In the genomic region with DNA sequence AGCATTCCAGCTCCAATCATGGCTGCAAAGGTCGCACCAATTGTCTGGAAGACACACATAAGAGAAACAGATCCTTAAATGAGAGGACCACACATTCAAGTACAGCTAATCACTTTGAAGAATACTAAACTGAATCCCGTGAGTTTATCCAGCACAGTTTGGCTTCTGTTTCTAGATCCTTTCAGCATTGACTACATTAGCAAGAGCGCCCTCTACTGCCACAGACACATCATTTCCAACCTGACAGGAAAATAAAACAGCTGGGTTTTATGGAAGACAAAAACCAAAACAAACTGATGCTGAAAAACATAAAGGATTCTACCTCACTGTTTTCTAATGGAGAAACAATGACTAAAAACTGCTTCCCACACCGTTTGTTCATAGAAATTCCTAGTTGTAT, we compare ENCODE assay signal across 8 mouse cellular contexts. TPM values are rescaled to one million over a fixed set of nuclear protein-coding genes. Genes with fewer than 3 reads are reported as not detected.
DNase-seq lines count a peak whose midpoint lies in the region; ATAC-seq lines count a peak whose summit lies in the region.
"Had no signal": no experiment of that assay in that cellular context is flagged by ENCODE, and none has a peak within 500 bp of the region (broad histone marks: within the 10 kb centered on the region; RNA-seq: fewer than 3 reads in every experiment).

No protein-coding gene starts in this region.

- no peaks in the 10 kb centered on the region for H3K9me3 ChIP-seq in kidney, embryonic 15.5 days (replicated peaks)
- H3K9me3 ChIP-seq: limb, embryonic 15.5 days had no signal

- H3K9ac ChIP-seq in kidney, embryonic 15.5 days, result no peak overlapping the region
- H3K9ac ChIP-seq: limb, embryonic 15.5 days had no signal

- H3K4me1 ChIP-seq in kidney, embryonic 15.5 days, result no peaks in the 10 kb centered on the region
- H3K4me1 ChIP-seq: limb, embryonic 15.5 days had no signal

- no peak overlapping the region for H3K4me3 ChIP-seq in kidney, embryonic 15.5 days (replicated peaks)
- H3K4me3 ChIP-seq: limb, embryonic 15.5 days had no signal

- 47% methylated on average over 4 of the region's 4 CpGs for WGBS in kidney, embryonic 15.5 days

- H3K4me2 ChIP-seq in kidney, embryonic 15.5 days, result no peak overlapping the region
- H3K4me2 ChIP-seq: limb, embryonic 15.5 days had no signal

- DNase-seq in kidney, adult 18-20 months, result peak; percentile 21
- DNase-seq in A20 (ENCODE audit: low read depth, low spot score), result peak; percentile 50
- peak; percentile 68 for DNase-seq in ES-CJ7 (ENCODE audit: low read depth, low spot score)
- peak; percentile 68 to 74 for DNase-seq in cerebellum, postnatal 10 days
- peak; percentile 48 to 54 for DNase-seq in layer of hippocampus, postnatal 10 days (ENCODE audit: low spot score in 2 of 2)
- peak; percentile 71 for DNase-seq in splenic B cell, adult 2 months (ENCODE audit: low read depth, low spot score)

- peaks cover 90% of the 10 kb centered on the region for H3K36me3 ChIP-seq in kidney, embryonic 15.5 days
- peaks cover 15% of the 10 kb centered on the region for H3K36me3 ChIP-seq in splenic B cell, adult 2 months (ENCODE audit: control insufficient read depth, insufficient read depth, low read length, poor library complexity, severe bottlenecking)

- no peaks in the 10 kb centered on the region for H3K27me3 ChIP-seq in kidney, embryonic 15.5 days
- no peaks in the 10 kb centered on the region for H3K27me3 ChIP-seq in splenic B cell, adult 2 months (ENCODE audit: control insufficient read depth, insufficient read depth, low read length, poor library complexity, severe bottlenecking)
- H3K27me3 ChIP-seq: limb, embryonic 15.5 days had no signal

- no peak for ATAC-seq in kidney, embryonic 15.5 days (replicated peaks; ENCODE audit: low FRiP score)

- H3K27ac ChIP-seq in kidney, embryonic 15.5 days, result no peak overlapping the region
- H3K27ac ChIP-seq: limb, embryonic 15.5 days had no signal

RNA-seq across cellular contexts. Expression of a gene that starts 7.4 kb away (rescaled TPM):
- 229 TPM in 2 replicates for polyA plus RNA-seq in kidney, embryonic 15.5 days (2015; fragmentation: Nextera tagmentation; extraction: Ambion mirVana)
- total RNA-seq in layer of hippocampus, postnatal 10 days (2021), result 100 to 1,000 TPM; 226 to 248 TPM

RNA-seq across cellular contexts. Expression of a gene that starts 13.8 kb away (rescaled TPM):
- 0.71 and 3.1 TPM in 2 replicates for polyA plus RNA-seq in kidney, embryonic 15.5 days (2015; fragmentation: Nextera tagmentation; extraction: Ambion mirVana)
- total RNA-seq in layer of hippocampus, postnatal 10 days (2021), result not detected

RNA-seq across cellular contexts. Expression of a gene that starts 29.5 kb away (rescaled TPM):
- 2.7 and 3.1 TPM in 2 replicates for polyA plus RNA-seq in kidney, embryonic 15.5 days (2015; fragmentation: Nextera tagmentation; extraction: Ambion mirVana)
- total RNA-seq in layer of hippocampus, postnatal 10 days (2021), result 10 to 100 TPM; 12.8 to 15.8 TPM

RNA-seq across cellular contexts. Expression of a gene that starts 59.9 kb away (rescaled TPM):
- polyA plus RNA-seq in kidney, embryonic 15.5 days (2015; fragmentation: Nextera tagmentation; extraction: Ambion mirVana), result not detected in 2 replicates
- not detected for total RNA-seq in layer of hippocampus, postnatal 10 days (2021)
- polyA plus RNA-seq: limb, embryonic 15.5 days had no signal

Comparison
In these comparisons a context has a peak if more than half of its experiments do, and no peak if none do; other contexts are left out.
1. DNase-seq: peak in every context shown above with its lines; median percentile 71 in cerebellum, postnatal 10 days; 71 in splenic B cell, adult 2 months; 68 in ES-CJ7; 51 in layer of hippocampus, postnatal 10 days; 50 in A20; 21 in kidney, adult 18-20 months.